Comparison of ENCODE assay signal across 9 mouse cellular contexts in genomic region chr9:110997245-110997644, GRCm38 (mm10). TPM values are rescaled to one million over a fixed set of nuclear protein-coding genes. Genes with fewer than 3 reads are reported as not detected.
DNase-seq lines count a peak whose midpoint lies in the region; ATAC-seq lines count a peak whose summit lies in the region.
"Had no signal": no experiment of that assay in that cellular context is flagged by ENCODE, and none has a peak within 500 bp of the region (broad histone marks: within the 10 kb centered on the region; RNA-seq: fewer than 3 reads in every experiment).

No protein-coding gene starts in this region.

- H3K4me3 ChIP-seq in liver, embryonic 16.5 days (ENCODE audit: low read depth, low read length) = no peak overlapping the region

- WGBS in liver, embryonic 16.5 days (ENCODE audit: insufficient replicate concordance) = 3% methylated on average over 5 of the region's 5 CpGs

- no peaks in the 10 kb centered on the region for H3K9me3 ChIP-seq in liver, embryonic 16.5 days (replicated peaks; ENCODE audit: control insufficient read depth, low read length)

- H3K9ac ChIP-seq in liver, embryonic 16.5 days (ENCODE audit: low read depth, low read length) = no peak overlapping the region

- peaks cover 4% of the 10 kb centered on the region for H3K4me1 ChIP-seq in liver, embryonic 16.5 days (ENCODE audit: control insufficient read depth, low read depth, low read length)

- no peak overlapping the region for H3K27ac ChIP-seq in liver, embryonic 16.5 days (ENCODE audit: low read length)
- H3K27ac ChIP-seq: macrophage had no signal

- no peaks in the 10 kb centered on the region for H3K36me3 ChIP-seq in liver, embryonic 16.5 days (ENCODE audit: control insufficient read depth, insufficient read depth)

- ATAC-seq in liver, embryonic 16.5 days (ENCODE audit: low read depth) = peak; percentile 15; the same call in 1 of the 2 replicates

- H3K27me3 ChIP-seq in liver, embryonic 16.5 days (ENCODE audit: control insufficient read depth, insufficient read depth, low read depth, low read length) = no peaks in the 10 kb centered on the region

- DNase-seq in CD4-positive helper T cell, adult 2 months (ENCODE audit: low read depth, low spot score) = peak; percentile 87
- peak; percentile 88 for DNase-seq in MN1 (ENCODE audit: low spot score)
- DNase-seq in cerebellum, adult 18-20 months = peak; percentile 56 to 58
- peak; percentile 52 to 56 for DNase-seq in gastrocnemius, adult 8-10 months (ENCODE audit: low spot score in 2 of 2)
- peak; percentile 78 to 88 for DNase-seq in kidney, postnatal 36 days
- peak; percentile 66 for DNase-seq in retina, postnatal 7 days (ENCODE audit: low read depth, low spot score)
- DNase-seq in urinary bladder, postnatal 25 days (ENCODE audit: low spot score) = peak; percentile 70

- H3K4me2 ChIP-seq in liver, embryonic 16.5 days (ENCODE audit: low read depth, low read length) = no peak overlapping the region

RNA-seq across cellular contexts. Expression of gene Rtp3, which starts 6.9 kb away (rescaled TPM):
- 1 to 10 TPM in 1 of 4 experiments, under 1 TPM in 3; 0.60 to 1.2 (median 0.76) TPM for total RNA-seq in gastrocnemius, adult 8-10 months (2022)
- polyA plus RNA-seq in liver, embryonic 16.5 days (2015; fragmentation: Nextera tagmentation; extraction: Ambion mirVana) = 13.7 and 18.1 TPM in 2 replicates
- polyA plus RNA-seq: macrophage had no signal

RNA-seq across cellular contexts. Expression of gene Ltf, which starts 21.8 kb away (rescaled TPM):
- total RNA-seq in gastrocnemius, adult 8-10 months (2022) = not detected
- 173 and 211 TPM in 2 replicates for polyA plus RNA-seq in liver, embryonic 16.5 days (2015; fragmentation: Nextera tagmentation; extraction: Ambion mirVana)

RNA-seq across cellular contexts. Expression of gene Lrrc2, which starts 45.9 kb away (rescaled TPM):
- total RNA-seq in gastrocnemius, adult 8-10 months (2022) = 100 to 1,000 TPM in 1 of 4 experiments, 10 to 100 TPM in 3; 84.4 to 106 (median 97.6) TPM
- 0.29 and 0.44 TPM in 2 replicates for polyA plus RNA-seq in liver, embryonic 16.5 days (2015; fragmentation: Nextera tagmentation; extraction: Ambion mirVana)
- polyA plus RNA-seq: macrophage had no signal

RNA-seq across cellular contexts. Expression of gene Tdgf1, which starts 51.3 kb away (rescaled TPM):
- total RNA-seq in gastrocnemius, adult 8-10 months (2022) = not detected
- not detected in 2 replicates for polyA plus RNA-seq in liver, embryonic 16.5 days (2015; fragmentation: Nextera tagmentation; extraction: Ambion mirVana)
- polyA plus RNA-seq: macrophage had no signal
